Mouse (Mus musculus): ENCODE results near the gene Hsd17b13.
"Not testable (repeated sequence)": the region's sequence is repeated elsewhere in the genome, so short reads cannot be mapped to it uniquely, and the experiment has no call there.

Hsd17b13 gene

DNA sequence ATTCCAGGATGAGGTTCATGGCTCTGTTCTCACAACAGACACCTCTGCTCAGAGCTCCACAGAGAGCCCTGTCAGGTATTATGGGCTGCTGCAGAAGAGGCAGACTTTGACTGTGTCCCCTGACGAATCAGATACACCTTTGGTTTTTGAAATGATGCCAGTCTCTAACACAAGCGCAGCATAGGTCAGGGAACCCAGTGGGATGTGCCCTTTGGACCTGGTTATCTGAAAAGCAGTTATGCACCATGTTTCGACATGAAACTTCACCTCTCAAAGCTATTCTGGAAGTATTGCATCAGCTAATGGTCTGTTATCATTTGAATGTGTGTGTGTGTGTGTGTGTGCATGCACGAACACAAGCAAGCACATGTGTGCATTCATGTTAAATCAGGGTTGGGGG, at the start of gene Hsd17b13:
TSS of gene Hsd17b13 (minus strand) at position 114 of the 400 bp plus-strand sequence.
- in situ Hi-C loops (cut with MboI; ENCODE audit: low sequenced_read_pairs) = loop anchor here (25.0 kb wide), 1 partner anchor 360 kb away; the partner anchor contains the start of gene Mepe

DNA sequence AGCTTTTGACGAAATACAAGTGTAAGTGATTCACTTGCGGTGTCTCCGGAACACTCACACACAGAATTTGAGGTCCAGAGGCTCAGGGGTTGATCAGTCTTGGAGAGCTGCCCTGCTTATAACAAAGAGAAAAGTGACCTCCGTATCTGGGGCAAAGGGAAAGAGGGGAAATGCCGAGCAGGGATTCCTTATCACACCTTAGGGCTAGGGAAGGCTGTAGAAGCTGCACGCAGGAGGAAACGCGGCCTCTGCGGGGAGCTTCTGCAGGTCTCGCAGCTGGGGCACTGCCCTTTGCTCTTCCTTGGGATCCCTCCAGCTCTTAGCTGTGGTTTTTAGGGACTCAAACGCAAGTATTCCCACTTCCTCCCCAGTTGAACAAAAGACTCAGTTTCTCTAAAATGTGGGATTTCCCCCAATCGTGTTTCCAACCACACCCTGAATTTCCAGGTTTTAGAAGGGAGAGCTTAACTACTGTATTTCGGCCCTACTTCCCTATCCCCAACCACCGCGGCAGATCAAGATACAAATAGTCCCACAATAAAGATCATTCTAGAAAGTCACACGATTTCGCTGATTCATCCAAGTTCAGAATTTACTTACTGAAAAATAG, 48.1 kb upstream of the Hsd17b13 start:
- in situ Hi-C loops (cut with MboI; ENCODE audit: low sequenced_read_pairs) = no loop called here

DNA sequence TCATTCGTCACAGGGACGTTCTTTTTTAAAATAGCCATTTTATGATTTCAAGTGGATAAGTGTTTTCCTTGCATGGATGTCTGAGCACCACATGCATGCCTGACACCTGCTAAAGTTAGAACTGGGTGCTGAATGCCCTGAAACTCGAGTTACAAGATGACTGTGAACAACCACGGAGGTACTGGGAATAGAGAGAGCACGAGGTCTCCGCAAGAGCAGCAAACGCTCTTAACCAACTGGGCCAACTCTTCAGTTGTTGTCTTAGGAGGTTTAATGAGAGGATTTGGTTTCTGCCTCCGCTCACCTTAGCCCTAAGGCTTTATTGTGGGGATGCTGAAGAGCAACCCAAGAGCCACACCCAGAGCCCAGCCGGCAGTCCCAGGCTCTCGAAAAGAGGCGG, 47.6 kb upstream of the Hsd17b13 start:
- in situ Hi-C loops (cut with MboI; ENCODE audit: low sequenced_read_pairs) = no loop called here

DNA sequence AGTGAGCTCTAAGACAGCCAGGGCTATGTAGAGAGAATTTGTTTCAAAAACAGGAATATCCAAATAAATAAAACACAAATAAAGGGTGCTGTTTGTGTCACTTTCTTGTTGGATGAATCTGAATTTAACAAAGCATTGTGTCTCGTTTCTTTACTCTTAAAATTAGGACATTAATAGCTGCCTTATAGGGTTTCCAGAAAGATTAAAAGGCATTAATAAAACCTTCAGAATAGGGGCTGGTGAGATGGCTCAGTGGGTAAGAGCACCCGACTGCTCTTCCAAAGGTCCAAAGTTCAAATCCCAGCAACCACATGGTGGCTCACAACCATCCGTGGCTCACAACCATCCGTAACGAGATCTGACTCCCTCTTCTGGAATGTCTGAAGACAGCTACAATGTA, 47.0 kb upstream of the Hsd17b13 start:
- in situ Hi-C loops (cut with MboI; ENCODE audit: low sequenced_read_pairs) = not testable (repeated sequence)

DNA sequence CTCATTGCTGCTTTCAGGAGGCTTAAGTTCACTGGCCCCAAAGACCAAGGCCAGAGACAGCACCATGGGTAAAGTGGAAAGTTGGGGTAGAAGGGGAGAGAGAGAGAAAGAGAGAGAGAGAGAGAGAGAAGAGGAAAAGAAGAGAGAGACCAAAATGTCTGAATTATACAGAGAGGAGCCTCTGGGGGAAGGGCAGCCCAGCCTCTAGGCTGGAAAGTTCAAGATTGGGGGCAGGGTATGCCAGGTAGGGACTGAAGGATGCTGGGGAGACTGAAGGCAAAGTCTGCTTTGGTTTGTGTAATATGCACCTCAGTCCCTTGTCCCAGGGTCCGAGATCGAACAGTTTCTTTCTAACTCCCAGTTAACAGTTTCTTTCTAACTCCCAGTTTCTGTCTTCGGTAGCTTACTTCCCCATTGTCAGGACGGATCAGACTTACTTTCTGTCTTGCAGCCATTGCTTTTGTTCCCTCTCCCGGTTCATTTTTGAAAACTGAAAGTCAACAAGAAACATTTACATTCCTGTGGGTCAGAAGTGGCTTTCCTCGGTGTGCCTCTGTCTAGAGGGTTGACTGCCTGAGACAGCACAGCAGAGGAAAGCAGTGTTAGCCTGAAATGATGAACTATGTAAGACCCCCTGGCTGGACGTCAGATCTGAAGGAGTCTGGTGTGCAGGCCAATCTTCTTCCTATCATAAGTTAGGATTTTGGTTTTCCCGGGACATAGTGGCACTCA, 46.2 kb upstream of the Hsd17b13 start:
- in situ Hi-C loops (cut with MboI; ENCODE audit: low sequenced_read_pairs) = no loop called here

DNA sequence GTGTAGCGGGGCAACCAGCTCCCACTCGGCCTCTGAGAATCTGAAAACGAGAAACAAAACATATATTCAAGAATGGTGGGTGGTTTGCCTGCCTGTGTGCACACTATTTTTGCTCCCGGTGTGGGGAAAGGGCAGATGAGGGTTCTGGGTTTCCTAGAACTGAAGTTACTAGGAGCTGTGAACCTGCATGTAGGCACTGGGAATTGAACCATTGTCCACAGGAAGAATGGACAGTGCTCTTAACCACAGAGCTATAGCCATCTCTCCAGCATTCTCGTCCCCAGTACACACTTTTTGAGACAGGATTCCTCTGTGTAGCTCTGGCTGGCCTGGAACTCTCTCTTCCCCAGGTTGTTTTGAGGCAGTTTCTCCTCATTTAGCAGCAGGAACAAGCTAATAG, 45.3 kb upstream of the Hsd17b13 start:
- in situ Hi-C loops (cut with MboI; ENCODE audit: low sequenced_read_pairs) = no loop called here

DNA sequence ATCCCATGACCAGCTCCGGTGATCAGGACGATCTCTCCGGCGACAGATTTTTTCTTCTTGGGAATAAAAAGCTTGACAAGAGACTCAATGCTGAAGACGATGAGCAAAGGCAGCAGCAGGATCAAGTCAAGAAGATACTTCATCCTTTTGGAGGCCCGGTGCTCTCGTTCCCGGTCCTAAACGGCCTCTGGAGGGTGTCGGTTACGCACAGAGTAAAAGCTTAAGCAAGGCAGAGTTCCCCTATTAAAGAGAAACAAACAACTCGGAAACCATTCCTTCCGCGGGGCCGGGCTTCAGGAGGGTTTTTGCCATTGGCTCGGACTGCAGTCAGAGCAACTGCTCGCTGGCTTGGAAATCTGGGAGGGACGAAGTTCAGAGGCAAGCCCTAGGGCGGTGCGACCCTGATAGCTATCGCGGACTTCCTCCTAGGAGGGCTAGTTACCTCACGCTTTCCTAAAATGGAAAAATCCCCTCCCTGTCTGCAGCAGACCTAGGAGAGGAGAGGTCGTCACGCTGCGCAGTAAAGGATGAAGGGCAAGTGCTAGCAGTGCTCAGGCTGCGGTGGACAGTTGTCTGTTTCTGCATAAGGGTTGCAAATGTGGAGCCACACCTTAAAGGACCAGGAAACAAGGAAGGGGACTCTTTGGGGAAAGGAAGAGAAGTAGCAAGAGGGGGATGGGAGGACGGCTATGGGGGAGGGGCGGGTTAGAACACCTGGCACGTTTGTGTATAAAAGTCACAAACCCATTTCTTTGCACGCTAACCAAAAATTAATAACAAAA, 44.6 kb upstream of the Hsd17b13 start, which contains the start of gene Hsd17b11:
TSS of gene Hsd17b11 (minus strand) at position 323 of the 782 bp plus-strand sequence.
- in situ Hi-C loops (cut with MboI; ENCODE audit: low sequenced_read_pairs) = no loop called here

DNA sequence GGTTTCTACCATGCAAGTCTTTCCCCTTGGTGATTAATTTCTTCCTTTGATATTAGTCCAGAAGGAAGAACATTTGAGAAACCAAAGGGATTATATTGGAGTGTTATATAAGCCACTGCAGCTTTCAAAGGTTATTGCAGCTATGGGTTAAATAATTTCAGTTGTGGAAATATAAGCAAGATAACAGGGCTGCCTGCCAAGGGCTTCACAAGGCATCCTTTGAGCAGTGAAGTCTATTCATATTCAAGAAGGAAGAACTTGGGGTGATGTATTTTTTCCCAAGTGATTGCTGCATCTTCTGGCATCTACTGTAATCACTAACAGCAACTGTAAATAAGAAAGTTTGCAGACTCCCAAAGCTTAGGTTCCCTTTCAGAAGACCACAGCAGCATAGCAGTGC, 34.2 kb upstream of the Hsd17b13 start:
- in situ Hi-C loops (cut with MboI; ENCODE audit: low sequenced_read_pairs) = no loop called here

DNA sequence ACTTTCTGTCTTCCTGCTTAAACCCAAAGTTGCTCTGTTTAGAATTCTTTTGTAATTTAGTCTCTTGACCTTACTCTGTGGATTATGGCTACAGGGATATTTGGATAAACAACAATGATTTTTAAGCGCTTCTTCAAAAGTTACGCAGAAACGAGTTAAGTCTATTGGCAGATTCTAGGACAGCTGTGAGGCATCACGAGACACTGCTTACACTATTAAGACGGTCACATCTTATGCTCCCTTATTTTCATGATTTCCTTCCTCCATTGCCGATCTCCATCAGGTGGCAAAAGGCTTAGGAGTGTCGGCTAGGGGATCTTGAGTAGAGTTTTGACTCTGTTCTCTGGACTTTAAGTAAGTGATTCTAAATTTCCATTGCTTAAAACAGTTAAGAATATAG, 33.1 kb upstream of the Hsd17b13 start:
- in situ Hi-C loops (cut with MboI; ENCODE audit: low sequenced_read_pairs) = no loop called here

DNA sequence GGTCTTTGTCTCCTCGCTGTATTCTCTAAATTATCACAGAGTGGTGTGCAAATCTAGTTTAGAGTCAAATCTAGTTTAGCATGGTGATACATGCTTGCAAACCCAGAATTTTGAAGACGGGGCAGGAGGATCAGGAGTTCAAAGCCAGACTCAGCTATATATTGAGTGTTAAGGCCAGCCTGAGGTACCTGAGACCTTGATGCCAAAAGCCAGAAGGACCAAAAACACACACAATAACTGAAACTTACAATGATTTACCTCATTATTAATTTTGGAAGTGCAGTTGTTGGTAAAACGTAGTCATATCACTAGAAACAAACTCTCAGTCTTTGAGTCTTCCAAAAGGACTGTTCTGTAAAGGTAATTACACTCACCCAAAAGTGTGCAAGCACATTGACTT, 32.2 kb upstream of the Hsd17b13 start:
- in situ Hi-C loops (cut with MboI; ENCODE audit: low sequenced_read_pairs) = no loop called here

DNA sequence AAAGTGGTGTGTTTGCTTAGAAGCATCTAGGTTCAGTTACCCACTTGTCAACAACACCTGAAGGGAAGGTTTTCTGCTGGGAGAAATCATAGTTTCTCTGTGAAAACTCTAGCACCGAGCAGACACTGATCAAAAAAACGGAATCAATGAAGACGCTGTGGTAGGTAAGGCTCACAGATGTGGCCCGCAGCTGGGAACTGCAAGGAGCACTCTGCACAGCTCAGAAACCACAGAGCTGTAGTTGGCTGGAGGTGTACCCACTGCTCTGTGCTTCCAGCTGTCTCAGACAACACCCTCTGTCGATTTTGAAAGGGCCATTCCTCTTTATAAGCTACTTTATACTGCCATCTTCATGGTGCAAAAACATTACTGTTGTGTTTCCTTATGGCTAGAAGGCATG, 30.6 kb upstream of the Hsd17b13 start:
- in situ Hi-C loops (cut with MboI; ENCODE audit: low sequenced_read_pairs) = no loop called here

DNA sequence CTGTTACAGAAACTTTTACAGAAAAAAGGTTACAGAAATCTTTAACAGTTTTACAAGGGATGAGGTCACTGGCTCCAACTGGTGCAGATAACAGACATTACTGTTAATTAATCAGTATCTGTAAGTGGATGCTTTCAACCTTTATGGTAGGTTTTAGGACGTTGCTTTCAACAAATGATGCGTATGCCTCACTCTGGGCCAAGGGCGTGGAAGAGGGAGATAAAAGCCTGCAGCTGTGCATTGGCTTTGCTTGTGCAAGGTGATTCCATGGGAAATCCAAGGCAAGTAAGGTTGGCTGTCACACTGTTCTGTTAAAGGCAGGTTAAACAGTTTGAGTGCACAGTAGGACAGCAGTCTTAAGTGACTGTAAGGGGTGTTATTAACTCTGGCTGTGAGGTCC, 29.6 kb upstream of the Hsd17b13 start:
- in situ Hi-C loops (cut with MboI; ENCODE audit: low sequenced_read_pairs) = no loop called here

DNA sequence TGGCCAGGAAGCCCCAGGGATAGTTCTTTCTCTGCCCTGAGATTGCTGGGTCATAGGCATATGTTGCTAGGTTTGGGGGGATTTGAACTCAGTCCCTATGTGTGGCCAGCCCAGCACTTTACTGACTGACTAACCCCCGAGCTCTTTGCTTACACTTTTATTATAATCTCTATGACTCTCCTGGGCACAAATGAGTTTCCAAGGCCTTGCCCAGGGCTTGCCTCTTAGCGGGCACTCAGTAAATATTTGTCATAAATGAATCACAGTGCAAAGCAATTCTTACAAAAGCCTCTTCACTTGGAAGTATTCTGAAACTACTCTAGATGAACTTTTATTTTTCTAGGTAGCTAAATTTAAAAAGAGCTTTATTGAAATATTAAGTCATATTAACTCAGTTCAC, 26.7 kb upstream of the Hsd17b13 start:
- in situ Hi-C loops (cut with MboI; ENCODE audit: low sequenced_read_pairs) = no loop called here

DNA sequence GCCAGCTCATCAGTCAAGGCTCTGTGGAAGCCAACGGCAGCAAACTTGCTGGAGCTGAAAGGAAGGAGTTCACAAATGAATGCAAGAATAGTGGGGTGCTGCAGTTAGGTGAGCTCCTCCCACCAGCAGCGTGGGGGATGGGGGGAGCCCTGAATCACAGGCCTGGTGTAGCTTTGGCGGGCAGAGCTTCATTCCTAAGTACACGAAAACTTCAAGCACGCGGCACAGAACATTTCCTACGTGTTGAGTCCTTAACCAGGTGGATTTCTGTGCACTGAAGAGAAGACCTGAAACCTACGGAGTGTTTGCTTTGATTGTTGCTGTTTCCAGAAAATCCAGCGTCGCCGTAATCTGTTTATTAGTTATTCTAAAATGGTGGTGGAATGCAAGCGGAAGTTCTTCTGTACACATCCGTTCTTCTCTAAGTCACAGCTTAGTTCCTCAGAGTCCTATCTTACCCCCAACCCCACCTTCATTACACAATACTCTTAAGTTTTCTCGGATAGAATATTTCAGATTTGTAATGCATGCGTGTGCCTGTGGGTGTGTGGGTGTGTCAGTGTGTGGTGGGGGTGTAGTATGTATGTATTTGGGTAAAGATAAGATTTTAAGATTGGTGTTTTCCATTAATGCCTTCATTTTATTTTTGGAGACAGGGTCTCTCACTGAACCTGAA, 26.2 kb upstream of the Hsd17b13 start:
- in situ Hi-C loops (cut with MboI; ENCODE audit: low sequenced_read_pairs) = no loop called here

DNA sequence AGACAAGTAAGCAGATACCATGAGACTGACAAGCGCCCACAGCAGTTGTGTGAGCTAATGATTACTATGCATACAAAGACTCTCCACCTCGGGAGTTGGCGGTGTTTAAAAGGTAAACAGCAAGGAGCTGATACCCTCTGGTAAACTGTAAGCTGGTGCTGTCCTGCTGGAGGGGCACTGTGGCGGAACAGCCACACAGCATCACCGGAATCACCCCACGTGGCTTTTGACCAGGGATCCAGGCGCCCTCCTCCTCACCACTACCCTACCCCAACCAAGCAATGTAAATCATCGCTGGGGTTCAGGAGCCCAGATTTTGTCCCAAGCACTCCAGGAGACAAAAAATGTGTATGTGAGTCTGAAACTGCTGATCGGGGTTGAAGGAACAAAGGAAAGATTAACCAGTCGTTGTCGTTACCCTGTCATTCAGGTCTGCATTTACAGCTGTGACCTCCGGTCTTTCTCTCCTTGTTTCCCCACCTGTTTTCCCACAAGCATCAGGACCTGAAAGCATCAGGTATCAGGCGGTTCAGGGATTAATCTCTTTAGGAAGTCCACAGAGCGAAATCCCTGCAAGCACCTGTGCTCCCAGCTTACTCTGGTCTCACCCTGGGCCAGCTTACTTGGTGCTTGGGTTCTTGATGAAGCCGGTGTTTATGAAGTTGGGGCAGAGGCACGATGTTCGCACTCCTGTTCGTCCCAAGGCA, 25.5 kb upstream of the Hsd17b13 start:
- in situ Hi-C loops (cut with MboI; ENCODE audit: low sequenced_read_pairs) = no loop called here

DNA sequence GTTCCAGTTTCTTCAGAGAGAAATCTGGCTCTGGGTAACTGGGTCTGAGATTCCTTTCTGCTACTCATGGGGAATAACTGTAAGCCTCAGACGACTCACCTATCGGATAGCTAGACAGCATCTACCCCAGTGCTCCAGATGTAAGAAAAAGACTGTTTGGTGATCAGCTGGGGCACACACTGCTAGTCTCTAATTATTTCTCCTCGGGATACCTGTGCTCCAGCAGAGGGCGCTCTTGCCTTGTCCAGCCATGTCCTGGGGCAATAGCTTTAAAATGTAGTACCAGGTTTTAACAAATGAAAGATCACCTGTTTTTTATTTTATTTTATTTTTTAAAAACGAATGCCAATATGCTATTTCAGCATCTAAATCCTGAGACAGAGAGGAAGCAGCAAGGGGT, 22.5 kb upstream of the Hsd17b13 start:
- in situ Hi-C loops (cut with MboI; ENCODE audit: low sequenced_read_pairs) = loop anchor here (25.0 kb wide), 1 partner anchor 338 kb away; the partner anchor contains the start of gene Mepe

DNA sequence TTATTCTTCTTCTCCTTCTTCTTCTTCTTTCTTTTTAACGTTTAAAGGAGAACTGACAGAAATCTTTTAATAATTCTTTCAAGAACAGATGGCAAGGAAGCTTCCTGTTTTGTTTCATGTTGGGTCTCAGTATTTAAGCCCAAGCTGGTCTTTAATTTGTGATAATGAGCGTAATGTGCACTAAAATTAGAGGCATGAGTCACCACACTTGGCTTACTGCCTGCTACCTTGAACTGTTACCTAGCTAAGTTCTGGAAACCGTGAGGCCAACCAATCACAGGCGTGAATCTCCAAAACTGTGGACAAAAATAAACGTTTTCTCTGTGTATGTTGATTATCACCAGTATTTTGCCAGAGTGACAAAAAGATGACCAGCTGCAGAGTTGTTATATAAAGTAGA, 21.5 kb upstream of the Hsd17b13 start:
- in situ Hi-C loops (cut with MboI; ENCODE audit: low sequenced_read_pairs) = loop anchor here (25.0 kb wide), 1 partner anchor 339 kb away; the partner anchor contains the start of gene Mepe

DNA sequence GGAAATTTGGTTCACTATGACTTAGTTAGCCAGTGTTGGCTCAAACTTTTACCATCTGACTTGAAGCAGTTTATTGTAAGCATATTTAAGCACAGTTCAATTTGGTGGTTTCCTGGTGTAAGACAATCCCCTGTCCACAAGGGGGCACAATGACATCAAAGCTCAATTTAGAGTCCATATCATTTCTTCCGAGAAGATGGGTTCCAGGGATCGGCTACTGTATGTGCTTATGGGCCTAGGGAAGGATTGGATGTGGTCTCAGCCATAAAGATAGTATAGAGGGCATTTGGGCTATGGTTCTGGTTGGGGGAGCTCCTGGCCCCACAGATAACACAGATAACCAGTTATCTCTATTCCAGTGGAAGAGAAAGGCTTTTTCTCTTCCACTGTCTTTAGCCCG, 18.0 kb upstream of the Hsd17b13 start:
- in situ Hi-C loops (cut with MboI; ENCODE audit: low sequenced_read_pairs) = loop anchor here (25.0 kb wide), 1 partner anchor 342 kb away; the partner anchor contains the start of gene Mepe

DNA sequence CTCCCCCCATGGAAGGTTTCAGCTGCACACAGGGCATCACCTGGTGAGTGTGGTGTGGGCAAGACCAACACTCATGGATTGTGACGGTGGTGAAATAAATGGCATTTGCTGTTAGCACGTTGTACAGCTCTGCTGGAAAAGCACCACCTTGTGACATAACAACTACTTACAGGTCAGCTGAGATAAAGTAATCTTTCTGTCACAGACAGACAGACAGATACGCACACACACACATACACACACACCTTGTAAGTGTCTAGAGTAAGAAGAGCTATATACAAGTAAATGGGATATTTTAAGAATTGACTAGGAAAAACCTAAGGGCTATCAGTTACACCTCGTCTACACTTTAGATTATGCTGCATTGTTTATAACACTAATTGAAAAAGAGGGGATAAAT, 17.5 kb upstream of the Hsd17b13 start:
- in situ Hi-C loops (cut with MboI; ENCODE audit: low sequenced_read_pairs) = loop anchor here (25.0 kb wide), 1 partner anchor 343 kb away; the partner anchor contains the start of gene Mepe

DNA sequence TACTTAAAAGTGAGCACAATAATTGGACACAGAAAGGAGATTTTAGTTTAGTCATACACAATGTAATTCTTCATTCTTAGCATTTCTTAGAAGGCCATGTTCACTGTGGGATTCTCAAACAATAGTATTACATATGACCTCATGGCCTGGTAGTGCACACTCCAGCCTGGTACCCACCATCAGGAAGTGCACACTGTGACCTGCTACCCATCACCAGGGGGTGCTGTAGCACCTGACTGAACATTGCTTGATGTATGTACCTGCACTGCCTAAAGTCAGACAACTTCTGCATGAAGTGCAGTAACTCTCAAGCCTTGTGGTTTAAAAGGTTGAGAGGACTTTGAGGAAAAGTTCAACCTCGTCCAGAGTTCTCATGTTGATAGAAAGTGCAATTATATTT, 16.4 kb upstream of the Hsd17b13 start:
- in situ Hi-C loops (cut with MboI; ENCODE audit: low sequenced_read_pairs) = loop anchor here (25.0 kb wide), 1 partner anchor 344 kb away; the partner anchor contains the start of gene Mepe

Data from CH12F3 (cell line).